Mouse (Mus musculus) gastrocnemius, adult 2 months (tissue): ENCODE data around the gene Rab11b. TPM values are rescaled to one million over a fixed set of nuclear protein-coding genes. Genes with fewer than 3 reads are reported as not detected.

Experiments used
- DNase-seq: peaks from one replicate; pipeline ENCODE4 v3.0.0; 2022
- H3K27ac ChIP-seq: fragments of 200-600 bp; 2 replicates; pipeline ENCODE4 v1.8.1; 2022; ENCODE audit warnings: mild to moderate bottlenecking
- H3K4me3 ChIP-seq: fragments of 200-600 bp; 2 replicates; pipeline ENCODE4 v1.8.1; 2022; ENCODE audit warnings: mild to moderate bottlenecking, moderate library complexity
- CTCF ChIP-seq: fragments of 200-600 bp; IDR thresholded peaks from 2 replicates; pipeline ENCODE4 v1.8.1; 2022; ENCODE audit warnings: antibody characterized with exemption, mild to moderate bottlenecking, moderate library complexity
- intact Hi-C: fragments of 180-260 bp; cut with DNase I; formaldehyde crosslinking; loops from one replicate; pipeline ENCODE4 v1.15.1; 2025
- long read RNA-seq, 2 experiments: library from polyadenylated mRNA; stranded (forward); transcript quantifications; one replicate each; pipeline ENCODE4 v2.0.0; 2021
- total RNA-seq, 2 experiments: library from RNA; stranded (reverse); gene quantifications; 2 replicates each; pipeline ENCODE4 v1.2.3; 2021

The Rab11b gene
- 100 to 1,000 TPM; 134 to 150 TPM for total RNA-seq
- long read RNA-seq, experiment 1, full-length matches to known transcripts, result 199 of 207 reads
- long read RNA-seq, experiment 1, partial matches to known transcripts, result 3 of 207 reads
- long read RNA-seq, experiment 1, other reads (novel, unspliced or antisense), result 5 of 207 reads
- long read RNA-seq, experiment 2, full-length matches to known transcripts, result 214 of 226 reads
- long read RNA-seq, experiment 2, partial matches to known transcripts, result 4 of 226 reads
- long read RNA-seq, experiment 2, other reads (novel, unspliced or antisense), result 8 of 226 reads

DNA sequence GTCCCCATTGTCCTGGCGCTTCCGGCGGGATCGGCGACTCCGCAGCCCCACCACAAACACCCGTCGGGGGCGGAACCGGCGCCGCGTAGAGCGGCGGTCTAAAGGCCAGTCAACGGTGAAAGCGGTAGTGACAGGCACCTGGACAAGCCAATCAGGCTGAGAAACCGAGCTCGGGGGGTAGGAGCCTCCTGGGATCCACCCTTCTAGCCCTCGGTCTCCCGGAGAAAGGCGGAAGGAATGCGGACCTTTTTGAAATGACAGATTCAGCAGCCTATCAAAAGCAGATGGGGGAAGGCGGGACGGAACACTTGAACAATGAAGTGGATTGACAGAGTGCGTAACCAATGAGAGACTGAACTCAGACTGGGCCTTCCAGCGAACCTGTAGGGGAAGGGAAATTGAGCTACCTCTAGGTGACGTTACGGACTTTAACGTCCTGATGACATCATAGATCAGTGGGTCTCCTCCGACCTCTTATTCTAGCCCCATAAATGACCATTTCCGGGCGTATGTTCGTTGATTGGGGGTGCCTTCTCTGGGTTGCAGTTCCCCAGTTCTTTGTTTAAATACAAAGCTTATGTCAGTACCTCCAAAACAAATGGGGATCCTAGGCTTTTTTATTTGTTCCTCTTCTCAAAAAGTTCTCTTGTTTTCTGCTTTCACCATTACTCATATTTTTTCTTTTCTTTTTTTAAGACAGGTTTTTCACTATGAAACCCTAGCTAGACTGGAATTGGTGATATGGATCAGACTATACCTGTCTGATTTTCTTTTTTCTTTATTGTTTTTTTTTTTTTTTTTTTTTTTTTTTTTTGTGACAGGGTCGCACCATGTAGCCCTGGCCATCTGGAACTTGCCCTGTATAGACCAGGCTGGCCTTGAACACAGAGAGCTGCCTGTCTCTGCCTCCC, at the start of gene Rab11b:
Rab11b (minus strand) TSS at position 276 of the 911 bp plus-strand sequence.
- Histone ChIP-seq H3K4me3 (peak within 1 kb of the TSS; percentile 99), H3K27ac (peak within 1 kb of the TSS; percentile 99)
- peak; percentile 19; the same call in 1 of the 2 replicates for TF ChIP-seq CTCF
- intact Hi-C loops, result no loop called here
- DNase-seq, result peak; percentile 99

DNA sequence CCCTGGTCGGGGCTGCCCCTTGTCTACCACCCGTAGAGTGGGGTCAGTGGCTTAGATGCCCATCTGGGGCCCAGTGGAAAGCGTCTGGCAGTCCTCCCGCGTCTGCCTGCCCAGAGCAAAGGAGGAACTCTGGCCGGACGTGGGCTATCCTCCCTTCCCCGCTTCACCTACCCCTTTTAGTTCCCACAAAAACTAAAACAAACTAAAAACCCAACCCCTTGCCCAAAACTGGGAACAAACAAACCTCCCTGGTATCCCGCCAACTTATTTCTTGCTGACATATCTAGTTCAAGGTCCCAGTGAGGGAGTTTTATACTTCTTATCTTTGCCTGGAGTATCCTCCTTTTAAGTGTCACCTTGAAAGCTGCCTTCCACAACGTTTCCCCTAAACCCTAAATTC, 47.9 kb upstream of the Rab11b start:
- H3K27ac ChIP-seq, result no peak overlapping the region
- DNase-seq, result no peak
- TF ChIP-seq CTCF, result no peak
- H3K4me3 ChIP-seq, result no peak overlapping the region
- intact Hi-C loops, result no loop called here

DNA sequence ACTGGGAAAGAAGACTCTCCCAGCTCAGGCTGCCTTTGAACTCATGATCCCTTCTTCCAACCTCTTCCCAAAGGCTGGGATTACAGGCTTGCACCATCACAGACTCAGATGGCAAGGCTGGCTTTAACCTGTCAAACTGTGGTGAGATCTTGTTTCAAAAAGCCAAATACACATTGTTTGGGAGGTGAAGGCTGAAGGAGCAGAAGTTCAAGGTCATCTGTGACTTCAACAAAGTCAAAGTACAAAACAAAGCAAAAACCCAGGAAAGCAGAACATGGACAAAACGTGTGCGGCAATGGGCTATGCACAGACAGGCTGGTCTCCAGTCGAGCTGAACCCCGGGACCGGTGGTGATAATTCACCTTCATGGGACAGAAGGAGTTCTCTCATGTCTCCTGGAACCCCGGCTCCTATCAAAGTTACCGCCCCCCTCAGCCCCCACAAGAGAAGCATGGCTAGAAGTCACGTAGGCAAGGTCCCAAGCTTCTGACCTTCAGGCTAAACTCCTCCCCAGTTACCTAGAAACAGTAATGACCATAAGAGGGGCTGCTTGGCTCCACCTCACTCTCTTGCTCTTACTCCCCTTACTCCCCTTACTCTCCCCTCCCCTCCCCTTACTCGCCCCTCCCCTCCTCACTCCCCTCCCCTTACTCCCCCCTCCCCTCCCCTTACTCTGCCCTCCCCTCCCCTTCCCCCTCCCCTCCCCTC, 47.0 kb upstream of the Rab11b start:
- TF ChIP-seq CTCF, result no peak
- no peak overlapping the region for H3K27ac ChIP-seq
- no peak overlapping the region for H3K4me3 ChIP-seq
- no peak for DNase-seq
- intact Hi-C loops, result no loop called here

DNA sequence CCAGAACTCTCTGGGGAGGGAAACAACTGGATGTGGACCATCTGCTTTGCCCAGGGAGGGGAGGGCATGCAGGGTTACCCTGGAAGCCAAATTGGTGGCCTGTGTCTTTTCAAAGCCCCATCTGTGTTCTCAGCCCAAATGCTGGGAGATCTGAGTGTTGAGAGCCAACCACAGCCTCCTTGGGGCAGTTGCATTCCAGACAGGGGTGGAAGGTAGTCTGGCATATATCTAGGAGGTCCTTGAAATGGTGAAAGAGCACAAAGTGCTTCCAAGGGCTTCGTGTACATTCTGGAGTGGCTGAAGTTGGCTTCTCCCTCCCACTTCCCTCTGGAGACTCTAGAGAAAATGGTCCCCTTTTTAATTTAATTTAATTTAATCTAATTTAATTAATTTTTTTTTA, 44.4 kb upstream of the Rab11b start:
- TF ChIP-seq CTCF, result no peak
- intact Hi-C loops, result loop anchor here (5.0 kb wide), 1 partner anchor 77 kb away; no protein-coding TSS in a partner anchor
- H3K27ac ChIP-seq, result no peak overlapping the region
- DNase-seq, result no peak
- H3K4me3 ChIP-seq, result no peak overlapping the region

DNA sequence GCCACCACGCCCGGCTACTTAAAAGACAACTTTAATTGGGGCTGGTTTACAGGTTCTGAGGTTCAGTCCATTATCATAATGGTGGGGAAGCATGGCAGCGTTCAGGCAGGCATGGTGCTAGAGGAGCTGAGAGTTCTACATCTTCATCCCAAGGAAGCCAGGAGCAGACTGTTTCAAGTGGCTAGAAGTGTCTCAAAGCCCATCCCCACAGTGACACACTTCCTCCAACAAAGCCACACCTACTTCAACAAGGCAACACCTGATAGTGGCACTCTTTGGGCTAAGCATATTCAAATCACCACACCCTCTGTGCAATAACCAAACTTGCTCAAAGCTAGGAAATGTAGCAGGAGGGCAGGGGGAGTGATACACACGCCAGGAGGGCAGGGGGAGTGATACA, 43.9 kb upstream of the Rab11b start:
- DNase-seq, result no peak
- TF ChIP-seq CTCF, result no peak
- no peak overlapping the region for H3K4me3 ChIP-seq
- no peak overlapping the region for H3K27ac ChIP-seq
- intact Hi-C loops, result loop anchor here (5.0 kb wide), 1 partner anchor 77 kb away; no protein-coding TSS in a partner anchor

DNA sequence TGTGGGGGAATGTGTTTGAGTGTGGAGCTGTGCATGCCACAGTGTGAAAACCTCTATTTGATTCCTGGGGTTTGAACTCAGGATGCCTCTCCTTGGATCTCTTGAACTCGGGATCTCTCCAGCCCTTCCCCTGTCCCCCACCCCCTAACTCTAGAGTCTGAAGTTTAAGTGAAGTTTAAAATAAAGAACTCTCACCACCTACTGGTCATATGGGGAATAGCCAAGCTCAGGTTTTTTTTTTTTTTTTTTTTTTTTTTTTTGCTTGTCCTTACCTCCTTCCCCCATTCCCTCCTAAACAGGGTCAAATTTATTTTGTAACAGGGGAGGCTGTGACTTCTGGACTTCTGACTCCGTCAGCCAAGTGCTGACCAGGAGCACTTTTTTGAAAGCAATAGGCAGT, 41.9 kb upstream of the Rab11b start:
- intact Hi-C loops, result loop anchor here (1.0 to 5.0 kb wide), 2 partner anchors 56 to 75 kb away; no protein-coding TSS in a partner anchor
- no peak for DNase-seq
- no peak overlapping the region for H3K27ac ChIP-seq
- peak; percentile 60 for TF ChIP-seq CTCF
- no peak overlapping the region for H3K4me3 ChIP-seq

DNA sequence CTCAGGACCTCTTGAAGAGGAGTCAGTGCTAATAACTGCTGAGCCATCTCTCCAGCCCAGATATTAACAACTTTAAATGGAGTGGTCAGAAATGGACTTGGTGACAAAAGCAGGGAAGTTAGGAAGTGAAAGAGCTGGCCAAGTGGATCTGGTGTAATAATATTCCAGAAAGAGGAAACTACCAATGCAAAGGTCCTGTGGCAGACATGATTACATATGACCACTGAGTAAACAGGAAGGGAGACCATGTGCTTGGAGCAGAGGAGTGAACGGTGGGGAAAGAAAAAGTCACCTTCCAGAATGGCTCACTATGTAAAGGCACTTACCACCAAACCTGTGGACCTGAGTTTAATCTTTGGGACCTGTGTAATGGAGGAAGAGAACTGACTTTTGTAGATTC, 38.9 kb upstream of the Rab11b start:
- Histone ChIP-seq H3K4me3 (no peak overlapping the region), H3K27ac (no peak overlapping the region)
- intact Hi-C loops, result no loop called here
- no peak for DNase-seq
- no peak for TF ChIP-seq CTCF

DNA sequence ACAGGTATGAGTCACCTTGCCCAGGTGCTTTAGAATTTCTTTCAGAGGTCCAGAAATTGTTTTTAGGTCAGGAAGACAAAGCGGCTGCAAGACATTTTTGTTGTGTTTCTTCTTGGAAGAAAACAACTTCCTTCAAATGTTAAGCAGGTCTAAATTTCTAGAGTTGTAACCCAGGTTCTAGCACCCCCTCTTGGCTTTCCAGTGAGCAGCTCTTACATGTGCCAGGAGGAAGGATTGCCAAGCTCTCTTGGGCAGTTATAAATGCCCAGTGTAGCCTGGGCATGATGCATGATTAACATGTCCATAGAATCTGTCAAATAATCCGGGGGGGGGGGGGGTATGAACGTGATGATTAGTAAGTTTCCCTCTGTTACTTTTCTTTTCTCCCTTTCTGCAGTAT, 38.0 kb upstream of the Rab11b start:
- peak; percentile 63 for TF ChIP-seq CTCF
- intact Hi-C loops, result no loop called here
- no peak overlapping the region for H3K4me3 ChIP-seq
- H3K27ac ChIP-seq, result no peak overlapping the region
- DNase-seq, result no peak

DNA sequence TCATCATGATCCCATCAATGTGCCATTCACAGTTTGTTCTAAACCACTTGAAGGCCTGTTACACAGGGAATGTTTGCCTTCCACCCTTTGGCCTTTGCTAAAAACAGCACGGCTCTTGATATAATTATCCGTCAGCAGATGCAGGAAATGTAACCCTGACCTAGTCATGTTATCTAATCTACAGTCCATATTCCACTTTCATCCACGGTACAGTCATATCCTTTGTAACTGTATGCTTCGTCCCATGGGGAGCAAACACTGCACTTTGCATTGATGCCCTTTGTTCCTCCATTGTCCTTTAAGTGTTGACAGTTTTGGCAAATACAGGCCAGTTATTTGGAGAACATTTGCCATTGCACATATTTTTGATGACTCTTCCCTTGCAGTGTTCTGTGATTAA, 28.4 kb upstream of the Rab11b start:
- no peak for TF ChIP-seq CTCF
- DNase-seq, result no peak
- intact Hi-C loops, result no loop called here
- Histone ChIP-seq H3K27ac (peak overlapping the region; percentile 77), H3K4me3 (no peak overlapping the region)

DNA sequence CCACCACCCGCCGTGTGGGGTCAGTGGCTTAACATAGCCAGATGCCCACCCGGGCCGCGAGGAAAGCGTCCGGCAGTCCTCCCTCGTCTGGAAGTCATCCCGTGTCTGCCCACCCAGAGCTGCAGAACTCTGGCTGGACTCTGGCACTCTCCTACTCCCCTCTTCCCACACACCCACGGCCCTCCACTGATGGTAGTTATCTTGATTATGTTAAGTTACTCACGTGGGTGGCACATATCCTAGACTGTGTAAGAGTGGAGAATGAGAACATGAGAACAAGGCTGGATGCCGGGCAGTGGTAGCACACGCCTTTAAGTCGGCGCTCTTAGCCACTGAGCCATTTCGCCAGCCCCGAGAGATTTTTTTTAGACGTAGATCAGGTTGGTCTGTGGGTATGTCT, 26.0 kb upstream of the Rab11b start:
- Histone ChIP-seq H3K4me3 (no peak overlapping the region), H3K27ac (no peak overlapping the region)
- intact Hi-C loops, result no loop called here
- no peak for DNase-seq
- no peak for TF ChIP-seq CTCF

DNA sequence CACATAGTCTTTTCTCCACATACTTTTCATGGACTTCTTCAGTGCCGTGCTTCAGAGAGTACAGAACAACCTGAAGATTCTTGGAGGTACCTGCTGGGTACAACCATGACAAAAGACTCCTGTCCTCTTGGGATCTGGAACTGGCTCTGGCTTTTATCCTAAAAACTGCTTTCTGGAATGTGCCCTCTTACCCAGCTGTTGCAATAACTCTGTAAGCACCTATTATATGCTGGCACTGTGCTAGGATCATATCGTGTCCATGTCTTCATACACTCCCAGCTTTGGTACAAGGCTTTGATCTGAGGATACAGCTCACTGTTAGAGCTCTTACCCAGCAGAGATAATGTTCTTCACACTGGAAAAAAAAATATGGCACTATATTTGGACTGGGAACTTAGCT, 24.6 kb upstream of the Rab11b start:
- Histone ChIP-seq H3K4me3 (no peak overlapping the region), H3K27ac (peak overlapping the region; percentile 29; the same call in 1 of the 2 replicates)
- intact Hi-C loops, result no loop called here
- no peak for DNase-seq
- TF ChIP-seq CTCF, result no peak

DNA sequence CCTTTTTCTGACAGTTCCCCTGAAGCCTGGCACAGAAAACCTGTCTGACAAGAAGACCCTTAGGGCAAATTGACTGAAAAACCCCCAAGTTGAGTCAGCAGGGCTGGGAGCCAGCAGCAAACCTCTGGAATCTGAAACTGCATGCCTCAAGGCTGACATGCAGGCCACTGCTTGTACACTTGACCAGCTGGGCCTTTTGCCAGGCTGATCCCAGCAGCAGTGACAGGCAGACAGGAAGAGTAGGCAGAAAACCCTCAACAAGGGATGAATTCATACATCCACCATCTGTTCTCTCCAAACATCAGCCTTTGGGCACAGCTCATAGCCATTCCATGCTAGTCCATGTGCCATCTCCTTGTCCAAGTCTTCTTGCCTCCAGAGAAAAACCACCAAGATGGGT, 23.1 kb upstream of the Rab11b start:
- peak overlapping the region; percentile 91 for H3K27ac ChIP-seq
- intact Hi-C loops, result no loop called here
- TF ChIP-seq CTCF, result no peak
- DNase-seq, result peak; percentile 88
- H3K4me3 ChIP-seq, result no peak overlapping the region

DNA sequence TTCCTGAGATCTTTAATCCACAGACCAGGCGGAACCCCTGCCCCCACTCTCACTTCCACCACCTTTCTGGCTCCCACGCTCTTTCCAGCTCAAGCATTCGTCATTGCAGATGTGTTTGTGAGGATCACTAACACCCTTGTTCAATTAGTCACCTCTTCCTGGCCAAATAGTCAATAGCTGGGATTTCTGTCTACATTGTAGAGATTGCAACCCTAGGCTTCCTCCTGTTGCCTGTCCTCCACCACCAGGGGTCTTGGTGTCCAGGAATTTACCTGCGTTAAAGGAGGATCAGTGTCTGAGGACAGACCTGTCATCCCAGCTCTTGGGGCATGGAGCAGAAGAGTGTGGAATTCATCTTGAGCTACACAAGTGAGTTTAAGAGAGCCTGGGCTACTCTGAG, 21.7 kb upstream of the Rab11b start:
- TF ChIP-seq CTCF, result peak; percentile 8; the same call in 1 of the 2 replicates
- peak overlapping the region; percentile 80 for H3K4me3 ChIP-seq
- H3K27ac ChIP-seq, result peak overlapping the region; percentile 91
- DNase-seq, result no peak
- intact Hi-C loops, result no loop called here
